In genomic region chr7:35415801-35416653, GRCm38 (mm10) we compare ENCODE assay signal across 14 mouse cellular contexts. TPM values are rescaled to one million over a fixed set of nuclear protein-coding genes. Genes with fewer than 3 reads are reported as not detected.
DNase-seq lines count a peak whose midpoint lies in the region; ATAC-seq and TF ChIP-seq lines count a peak whose summit lies in the region.
"Had no signal": no experiment of that assay in that cellular context is flagged by ENCODE, and none has a peak within 500 bp of the region (broad histone marks: within the 10 kb centered on the region; RNA-seq: fewer than 3 reads in every experiment).

No protein-coding gene starts in this region.

- no peak overlapping the region for H3K9ac ChIP-seq in kidney, embryonic 15.5 days
- H3K9ac ChIP-seq: embryonic facial prominence, embryonic 13.5 days; forebrain, embryonic 15.5 days; midbrain, embryonic 12.5 days had no signal

- peak overlapping the region; percentile 66 for H3K27ac ChIP-seq in kidney, embryonic 15.5 days
- peak overlapping the region; percentile 75 for H3K27ac ChIP-seq in small intestine, adult 2 months (ENCODE audit: insufficient read depth, low read depth, low read length)
- H3K27ac ChIP-seq: embryonic facial prominence, embryonic 13.5 days; forebrain, embryonic 15.5 days; midbrain, embryonic 12.5 days had no signal

- no peak for TF ChIP-seq POLR2A in small intestine, adult 2 months (IDR thresholded peaks at IDR 0.05; ENCODE audit: low read depth, low read length)

- peak; percentile 73 for ATAC-seq in kidney, embryonic 15.5 days (replicated peaks; ENCODE audit: low FRiP score)
- ATAC-seq: forebrain, embryonic 15.5 days had no signal

- peaks cover 84% of the 10 kb centered on the region for H3K36me3 ChIP-seq in kidney, embryonic 15.5 days
- H3K36me3 ChIP-seq in small intestine, adult 2 months (ENCODE audit: control insufficient read depth, insufficient read depth, low read length) = peaks cover 8% of the 10 kb centered on the region

- no peak overlapping the region for H3K4me3 ChIP-seq in kidney, embryonic 15.5 days (replicated peaks)
- 0 out of 2 replicates have a peak overlapping the region, but pooled peaks have one; percentile 12 for H3K4me3 ChIP-seq in small intestine, adult 2 months (ENCODE audit: low read depth, low read length)
- H3K4me3 ChIP-seq: embryonic facial prominence, embryonic 13.5 days; forebrain, embryonic 15.5 days; midbrain, embryonic 12.5 days had no signal

- no peak overlapping the region for H3K4me2 ChIP-seq in kidney, embryonic 15.5 days
- H3K4me2 ChIP-seq: embryonic facial prominence, embryonic 13.5 days; forebrain, embryonic 15.5 days; midbrain, embryonic 12.5 days had no signal

- 65% methylated on average over 9 of the region's 9 CpGs for WGBS in kidney, embryonic 15.5 days
- WGBS in small intestine, adult 2 months = 23% methylated on average over 9 of the region's 9 CpGs

- no peaks in the 10 kb centered on the region for H3K27me3 ChIP-seq in kidney, embryonic 15.5 days
- no peaks in the 10 kb centered on the region for H3K27me3 ChIP-seq in small intestine, adult 2 months (ENCODE audit: control insufficient read depth, insufficient read depth, low read length)
- H3K27me3 ChIP-seq: embryonic facial prominence, embryonic 13.5 days; forebrain, embryonic 15.5 days; midbrain, embryonic 12.5 days had no signal

- DNase-seq in MN1 (ENCODE audit: low spot score) = peak; percentile 8
- peak; percentile 21 for DNase-seq in adrenal gland, postnatal 14 days
- no peak for DNase-seq in neural tube, embryonic 10.5 days (ENCODE audit: extremely low spot score, low spot score)
- no peak for DNase-seq in left cerebral cortex, adult 9 months (ENCODE audit: low spot score in 2 of 2)
- no peak for DNase-seq in retina, embryonic 14.5 days (ENCODE audit: low spot score)
- DNase-seq: cerebellum, adult 8-10 months; gastrocnemius, postnatal 25 days; heart, postnatal 14 days had no signal

- H3K9me3 ChIP-seq in kidney, embryonic 15.5 days (replicated peaks) = no peaks in the 10 kb centered on the region
- H3K9me3 ChIP-seq: embryonic facial prominence, embryonic 13.5 days; forebrain, embryonic 15.5 days; midbrain, embryonic 12.5 days had no signal

- no peak for TF ChIP-seq CTCF in small intestine, adult 2 months (IDR thresholded peaks at IDR 0.05; ENCODE audit: extremely low read depth, insufficient read length, insufficient replicate concordance, low read depth, low read length)

- H3K4me1 ChIP-seq in kidney, embryonic 15.5 days = peaks cover 12% of the 10 kb centered on the region
- H3K4me1 ChIP-seq in small intestine, adult 2 months (ENCODE audit: control insufficient read depth, insufficient read depth, insufficient read length, low read length) = peaks cover 16% of the 10 kb centered on the region; the same call in 1 of the 2 replicates
- H3K4me1 ChIP-seq: embryonic facial prominence, embryonic 13.5 days; forebrain, embryonic 15.5 days; midbrain, embryonic 12.5 days had no signal

RNA-seq across cellular contexts. Expression of gene Cep89, which starts 19.2 kb away (rescaled TPM):
- 16.9 and 18.4 TPM in 2 replicates for total RNA-seq in adrenal gland, postnatal 14 days (2021)
- polyA plus RNA-seq in kidney, embryonic 15.5 days (2015; fragmentation: Nextera tagmentation; extraction: Ambion mirVana) = 53.9 and 63.3 TPM in 2 replicates
- 4.4 and 10.1 TPM in 2 replicates for polyA plus RNA-seq in small intestine, adult 2 months (2012; rRNA removed)

RNA-seq across cellular contexts. Expression of gene Faap24, which starts 19.4 kb away (rescaled TPM):
- 5.6 and 8.4 TPM in 2 replicates for total RNA-seq in adrenal gland, postnatal 14 days (2021)
- 19.4 and 20.2 TPM in 2 replicates for polyA plus RNA-seq in kidney, embryonic 15.5 days (2015; fragmentation: Nextera tagmentation; extraction: Ambion mirVana)
- 1.8 and 3.9 TPM in 2 replicates for polyA plus RNA-seq in small intestine, adult 2 months (2012; rRNA removed)

RNA-seq across cellular contexts. Expression of gene Slc7a9, which starts 32.6 kb away (rescaled TPM):
- total RNA-seq in adrenal gland, postnatal 14 days (2021) = not detected in 2 replicates
- 8.4 and 9.2 TPM in 2 replicates for polyA plus RNA-seq in kidney, embryonic 15.5 days (2015; fragmentation: Nextera tagmentation; extraction: Ambion mirVana)
- polyA plus RNA-seq in small intestine, adult 2 months (2012; rRNA removed) = 122 and 320 TPM in 2 replicates
- total RNA-seq: gastrocnemius, postnatal 25 days; heart, postnatal 14 days had no signal
- polyA plus RNA-seq: forebrain, embryonic 15.5 days; midbrain, embryonic 12.5 days; neural tube, embryonic 14.5 days had no signal

Comparison
In these comparisons a context has a peak if more than half of its experiments do, and no peak if none do; other contexts are left out.
1. DNase-seq: peak in MN1 (single experiment) and adrenal gland, postnatal 14 days (single experiment); none in neural tube, embryonic 10.5 days (single experiment), left cerebral cortex, adult 9 months (0 of 2) and retina, embryonic 14.5 days (single experiment).
2. RNA of gene Slc7a9, which starts 32.6 kb away (polyA plus RNA-seq): 122 to 320 TPM in small intestine, adult 2 months; 8.4 to 9.2 TPM in kidney, embryonic 15.5 days; every median in the first group is over 10 times any median in the second.